Mouse (Mus musculus) left cerebral cortex, adult 2 months (tissue): ENCODE measurements around the gene Fxyd1. TPM values are rescaled to one million over a fixed set of nuclear protein-coding genes. Genes with fewer than 3 reads are reported as not detected.

Experiments
- DNase-seq, 2 experiments: peaks; one replicate each; pipeline ENCODE4 v3.0.0; 2021 to 2022; ENCODE audit warnings: low spot score in 2 of 2, mixed read lengths in 1 of 2; ENCODE audit errors: extremely low spot score in 1 of 2
- H3K27ac ChIP-seq: fragments of 200-600 bp; 2 replicates; pipeline ENCODE4 v1.8.1; 2022
- H3K4me3 ChIP-seq: fragments of 200-600 bp; 2 replicates; pipeline ENCODE4 v1.8.1; 2022
- CTCF ChIP-seq: fragments of 200-600 bp; IDR thresholded peaks from 2 replicates; pipeline ENCODE4 v1.8.1; 2022; ENCODE audit warnings: antibody characterized with exemption, mild to moderate bottlenecking, moderate library complexity
- intact Hi-C: fragments of 180-260 bp; cut with DNase I; formaldehyde crosslinking; loops from one replicate; pipeline ENCODE4 v1.15.1; 2025
- total RNA-seq, 2 experiments: library from RNA; stranded (reverse); gene quantifications; 2 replicates each; pipeline ENCODE4 v1.2.3; 2021

Fxyd1 gene
- total RNA-seq, 2 experiments from 2014 or later: 72.8 to 79.1 TPM

DNA sequence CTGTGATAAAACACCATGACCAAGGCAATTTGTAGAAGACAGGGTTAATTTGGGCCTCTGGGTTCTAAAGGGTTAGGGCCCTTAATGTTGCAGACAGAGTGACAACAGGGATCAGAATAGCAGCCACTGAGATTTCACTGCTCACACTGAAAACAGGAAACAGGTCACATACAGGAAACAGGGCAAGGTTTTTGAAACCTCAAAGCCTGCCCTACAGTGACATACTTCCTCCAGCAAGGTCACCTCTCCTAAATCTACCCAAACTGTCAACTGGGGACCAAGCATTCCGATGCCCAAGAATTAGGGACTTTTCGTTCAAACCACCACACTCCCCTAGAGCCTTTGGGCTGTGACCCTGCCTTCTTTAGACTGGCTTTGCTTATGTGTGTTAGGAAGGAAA is 32.7 kb upstream of the Fxyd1 start:
- peak overlapping the region; percentile 19; the same call in 1 of the 2 replicates for H3K27ac ChIP-seq
- intact Hi-C loops: no loop called here
- no peak for DNase-seq
- TF ChIP-seq CTCF: no peak
- H3K4me3 ChIP-seq: no peak overlapping the region

- Histone ChIP-seq H3K4me3 (no peak overlapping the region), H3K27ac (peak overlapping the region; percentile 13)
- TF ChIP-seq CTCF: no peak
- intact Hi-C loops: no loop called here
- no peak for DNase-seq
Measured at GRCm38 (mm10) chr7:31088206-31088605, 31.2 kb upstream of the Fxyd1 start.

DNA sequence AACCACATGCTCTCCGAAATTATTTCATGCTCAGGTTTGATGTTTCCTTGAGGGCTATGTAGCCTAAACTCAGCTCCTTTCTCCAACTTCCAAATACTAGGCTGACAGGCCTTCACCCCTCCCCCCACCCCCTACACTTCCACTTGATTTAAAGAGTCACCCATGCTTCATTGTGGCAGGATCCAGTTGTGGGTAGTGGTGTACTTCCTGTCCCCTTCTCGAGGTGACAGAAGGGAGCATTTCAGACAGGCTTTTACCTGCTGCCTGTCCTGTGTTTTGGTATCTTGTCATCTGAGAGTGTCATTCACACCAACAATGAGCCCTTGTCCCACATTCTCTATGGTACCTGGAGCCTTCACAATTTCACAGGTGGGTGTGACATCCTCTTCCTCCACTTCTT is 30.3 kb upstream of the Fxyd1 start:
- peak overlapping the region; percentile 91 for H3K27ac ChIP-seq
- TF ChIP-seq CTCF: no peak
- no peak overlapping the region for H3K4me3 ChIP-seq
- intact Hi-C loops: no loop called here
- no peak for DNase-seq

DNA sequence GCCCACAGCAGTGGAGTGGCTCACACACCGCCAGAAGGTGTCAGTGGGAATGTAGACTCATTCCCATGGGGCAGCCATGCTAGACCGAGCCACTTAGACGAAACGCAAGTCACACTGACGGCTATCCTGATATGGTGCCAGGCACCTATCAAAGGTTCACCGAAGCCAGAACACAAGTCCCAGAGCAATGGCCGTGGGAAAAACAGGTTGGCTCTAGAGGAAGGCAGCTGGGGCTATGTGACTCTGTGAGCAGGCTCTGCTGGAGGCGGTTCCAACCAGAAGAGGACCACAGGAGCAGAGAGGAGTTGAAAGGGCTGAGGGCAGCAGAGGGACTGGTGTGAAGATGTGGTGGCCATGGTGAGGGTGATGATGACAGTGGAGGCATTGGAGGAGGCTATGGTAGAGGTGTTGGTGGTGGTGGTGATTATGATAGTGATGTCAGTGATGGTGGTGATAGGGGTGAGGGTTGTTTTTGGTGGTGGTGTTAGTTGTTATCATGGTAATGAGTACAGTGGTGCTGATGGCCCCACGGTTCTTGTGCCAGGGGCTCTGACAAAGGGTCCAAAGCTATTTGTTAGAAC is 29.3 kb upstream of the Fxyd1 start:
- no peak overlapping the region for H3K4me3 ChIP-seq
- intact Hi-C loops: no loop called here
- DNase-seq: no peak
- peak overlapping the region; percentile 91 for H3K27ac ChIP-seq
- TF ChIP-seq CTCF: no peak

DNA sequence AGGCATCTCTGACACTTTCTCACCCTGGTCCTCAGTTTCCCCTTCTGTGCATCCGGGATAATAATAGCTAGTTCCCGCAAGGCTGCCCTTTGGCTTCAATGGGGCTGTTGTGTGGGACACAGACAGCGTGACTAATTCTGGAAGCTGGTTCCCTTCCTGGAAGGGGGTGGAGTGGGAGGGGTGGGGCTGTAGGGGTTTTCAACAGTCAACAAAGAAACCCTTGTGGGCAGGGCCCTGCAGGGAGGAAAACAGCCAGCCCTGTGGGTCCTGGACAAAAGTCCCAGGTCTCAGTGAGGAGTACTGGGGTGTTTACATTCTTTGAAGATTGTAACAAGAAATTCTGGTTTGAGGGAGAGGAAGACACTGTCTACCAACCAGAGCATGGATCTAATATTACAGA is 28.2 kb upstream of the Fxyd1 start:
- intact Hi-C loops: no loop called here
- TF ChIP-seq CTCF: no peak
- Histone ChIP-seq H3K27ac (peak overlapping the region; percentile 91), H3K4me3 (no peak overlapping the region)
- DNase-seq: peak in 1 of 2 experiments; percentile 52

DNA sequence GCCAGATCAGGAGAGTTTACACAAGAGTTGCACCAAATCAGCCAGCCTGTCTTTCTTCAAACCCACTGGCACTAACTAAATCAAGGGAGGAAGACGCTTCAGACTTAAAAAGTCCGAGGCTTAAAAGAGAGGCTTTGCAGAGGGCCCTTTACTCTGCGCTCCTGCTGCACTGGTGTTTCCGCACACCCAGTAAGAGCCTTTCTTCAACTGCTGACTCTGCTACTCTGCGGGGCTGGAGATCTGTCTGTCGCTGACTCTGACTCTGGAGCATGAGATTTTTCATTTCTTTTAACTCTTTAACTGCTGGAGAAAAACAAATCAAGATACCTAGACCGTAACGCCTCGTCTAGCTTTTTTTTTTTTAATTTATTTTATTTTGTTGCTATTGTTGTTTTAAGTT is 27.1 kb upstream of the Fxyd1 start:
- Histone ChIP-seq H3K4me3 (no peak overlapping the region), H3K27ac (peak overlapping the region; percentile 91)
- no peak for TF ChIP-seq CTCF
- intact Hi-C loops: no loop called here
- no peak for DNase-seq

DNA sequence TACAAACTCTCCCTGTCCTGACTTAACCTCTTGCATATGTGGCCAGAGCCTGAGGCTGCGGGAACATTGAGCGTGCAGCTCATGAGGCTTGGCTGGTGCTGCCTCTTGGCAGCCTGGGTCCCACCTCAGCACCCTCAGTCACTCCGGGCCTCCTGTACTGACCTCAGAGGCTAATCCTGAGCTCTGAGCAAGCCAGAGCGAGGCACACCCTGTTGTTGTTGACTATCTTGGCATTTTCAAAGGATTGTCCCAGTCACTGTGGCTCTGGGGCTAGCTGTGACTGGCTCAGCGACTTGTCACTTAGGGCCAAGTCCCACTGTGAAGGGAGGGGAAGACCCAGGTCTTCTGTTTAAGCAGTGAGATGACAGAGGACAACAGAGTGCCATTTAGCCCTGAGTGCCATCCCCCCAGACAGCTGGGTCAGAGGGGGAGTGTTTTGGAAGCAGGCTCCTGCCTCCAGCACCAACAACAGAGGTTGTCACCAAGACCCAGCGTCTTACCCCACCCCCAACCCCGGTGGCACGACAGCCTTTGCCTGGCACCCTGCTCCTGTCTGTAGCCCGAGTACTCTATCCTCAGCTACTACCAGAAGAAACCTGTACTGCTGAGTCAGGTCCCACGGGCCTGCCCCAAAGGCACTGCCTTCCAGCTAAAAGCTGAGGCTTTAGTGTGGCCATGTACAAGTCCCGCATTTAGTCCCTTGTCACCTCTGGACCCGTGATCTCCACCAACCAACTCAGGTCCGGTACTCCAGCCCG is 26.0 kb upstream of the Fxyd1 start:
- Histone ChIP-seq H3K27ac (peak overlapping the region; percentile 91), H3K4me3 (no peak overlapping the region)
- DNase-seq: no peak
- no peak for TF ChIP-seq CTCF
- intact Hi-C loops: no loop called here

- DNase-seq: no peak
- intact Hi-C loops: no loop called here
- no peak overlapping the region; the same call in 1 of the 2 replicates for H3K27ac ChIP-seq
- no peak for TF ChIP-seq CTCF
- no peak overlapping the region for H3K4me3 ChIP-seq
Measured at GRCm38 (mm10) chr7:31082106-31082505, 25.1 kb upstream of the Fxyd1 start.

DNA sequence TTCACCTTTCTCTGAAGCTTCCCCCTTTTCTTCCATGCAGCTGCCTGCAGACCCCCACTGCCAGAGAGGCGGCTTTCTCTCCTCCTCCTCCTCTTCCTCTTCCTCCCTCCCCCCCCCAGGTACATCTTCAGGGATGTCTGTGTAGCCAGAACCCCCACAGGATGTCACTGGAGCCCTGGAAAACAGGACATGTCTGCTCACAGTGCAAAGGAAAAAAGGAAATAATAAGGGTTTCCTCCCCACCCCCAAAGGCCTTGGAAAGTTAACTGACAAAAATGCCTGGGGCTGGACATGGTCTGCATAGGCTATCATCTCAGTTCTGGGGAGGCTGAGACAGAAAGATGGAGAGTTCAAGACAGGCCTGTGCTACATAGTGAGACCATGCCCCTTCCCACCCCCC is 24.1 kb upstream of the Fxyd1 start:
- TF ChIP-seq CTCF: no peak
- Histone ChIP-seq H3K4me3 (no peak overlapping the region), H3K27ac (no peak overlapping the region)
- DNase-seq: no peak
- intact Hi-C loops: no loop called here

GRCm38 (mm10) chr7:31080611-31081010 is 23.6 kb upstream of the Fxyd1 start:
- Histone ChIP-seq H3K27ac (no peak overlapping the region), H3K4me3 (no peak overlapping the region)
- intact Hi-C loops: no loop called here
- no peak for DNase-seq
- TF ChIP-seq CTCF: no peak

- no peak overlapping the region for H3K4me3 ChIP-seq
- H3K27ac ChIP-seq: no peak overlapping the region
- no peak for TF ChIP-seq CTCF
- no peak for DNase-seq
- intact Hi-C loops: loop anchor here (5.0 to 10.0 kb wide), 2 partner anchors 207 to 345 kb away; no protein-coding TSS in a partner anchor
Measured at GRCm38 (mm10) chr7:31079670-31080069, 22.7 kb upstream of the Fxyd1 start.

DNA sequence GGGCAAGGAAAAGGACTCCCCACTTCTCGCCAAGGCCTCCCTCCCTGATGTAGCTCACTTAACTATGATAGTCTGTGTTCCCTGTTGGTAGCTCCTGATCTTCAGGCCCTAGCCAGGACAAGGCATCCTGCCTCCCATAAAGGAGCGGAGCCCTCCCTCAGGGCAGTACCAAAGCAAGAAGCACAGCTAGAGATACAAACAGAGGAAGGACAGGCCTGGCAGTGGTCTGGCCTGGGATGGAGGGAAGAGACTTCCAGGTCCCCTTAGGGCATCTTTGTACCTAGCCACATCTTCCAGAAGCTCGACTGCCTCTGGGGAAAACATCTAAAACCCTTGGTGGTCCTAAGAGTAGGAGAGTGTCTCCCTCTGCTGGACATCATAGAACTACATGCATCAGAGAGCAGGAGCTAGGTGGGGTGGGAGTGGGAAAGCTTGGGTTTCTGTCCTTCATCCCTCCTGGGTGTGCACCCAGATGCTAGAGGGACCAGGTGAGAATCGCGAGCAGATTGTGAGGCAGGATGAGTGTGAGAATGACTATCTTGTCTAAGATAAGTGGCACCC is 21.0 kb upstream of the Fxyd1 start:
- TF ChIP-seq CTCF: peak; percentile 81
- H3K27ac ChIP-seq: peak overlapping the region; percentile 76
- intact Hi-C loops: loop anchor here (1.0 to 10.0 kb wide), 3 partner anchors 19 to 343 kb away; partner anchors contain the start of gene Lgi4
- H3K4me3 ChIP-seq: no peak overlapping the region
- DNase-seq: peak; percentile 48 to 58
